12 mouse cellular contexts compared by ENCODE assay signal in genomic region chr1:75444208-75444607, GRCm38 (mm10). TPM values are rescaled to one million over a fixed set of nuclear protein-coding genes. Genes with fewer than 3 reads are reported as not detected.
DNase-seq lines count a peak whose midpoint lies in the region; ATAC-seq and TF ChIP-seq lines count a peak whose summit lies in the region.
"Had no signal": no experiment of that assay in that cellular context is flagged by ENCODE, and none has a peak within 500 bp of the region (broad histone marks: within the 10 kb centered on the region; RNA-seq: fewer than 3 reads in every experiment).

No protein-coding gene starts in this region.

- no peaks in the 10 kb centered on the region for H3K9me3 ChIP-seq in hindbrain, embryonic 10.5 days
- H3K9me3 ChIP-seq in hindbrain, postnatal 0 days (ENCODE audit: low read length): no peaks in the 10 kb centered on the region
- no peaks in the 10 kb centered on the region for H3K9me3 ChIP-seq in midbrain, embryonic 15.5 days
- H3K9me3 ChIP-seq: embryonic facial prominence, embryonic 13.5 days had no signal

- peak overlapping the region; percentile 84 for H3K27ac ChIP-seq in hindbrain, embryonic 10.5 days
- no peak overlapping the region for H3K27ac ChIP-seq in hindbrain, postnatal 0 days
- H3K27ac ChIP-seq in midbrain, embryonic 15.5 days: peak overlapping the region; percentile 82

- H3K4me3 ChIP-seq in hindbrain, embryonic 10.5 days: peak overlapping the region; percentile 25; the same call in 1 of the 2 replicates
- no peak overlapping the region for H3K4me3 ChIP-seq in hindbrain, postnatal 0 days (ENCODE audit: low read length)
- no peak overlapping the region; the same call in 1 of the 2 replicates for H3K4me3 ChIP-seq in midbrain, embryonic 15.5 days
- H3K4me3 ChIP-seq: embryonic facial prominence, embryonic 13.5 days had no signal

- no peak overlapping the region for H3K9ac ChIP-seq in hindbrain, postnatal 0 days (replicated peaks; ENCODE audit: low read length)
- H3K9ac ChIP-seq in midbrain, embryonic 15.5 days: peak overlapping the region; percentile 1; the same call in 1 of the 2 replicates

- peak; percentile 37 for DNase-seq in cerebellum, adult 11 months
- DNase-seq in cerebellum, postnatal 36 days: no peak
- DNase-seq in hindbrain, embryonic 10.5 days (ENCODE audit: low spot score): peak; percentile 54
- DNase-seq in hindbrain, postnatal 0 days (ENCODE audit: low spot score): no peak
- peak; percentile 43 to 51 for DNase-seq in cerebellum, postnatal 14 days
- DNase-seq in thymus, postnatal 25 days: no peak
- no peak for DNase-seq in Muller cell, postnatal 12 days (ENCODE audit: inconsistent ontology term)
- DNase-seq: lung, postnatal 10 days; right cerebral cortex, postnatal 14 days had no signal

- H3K4me2 ChIP-seq in hindbrain, postnatal 0 days (ENCODE audit: low read depth, low read length): no peak overlapping the region
- H3K4me2 ChIP-seq in midbrain, embryonic 15.5 days: peak overlapping the region; percentile 34

- H3K36me3 ChIP-seq in hindbrain, embryonic 10.5 days: peaks cover 14% of the 10 kb centered on the region
- no peaks in the 10 kb centered on the region for H3K36me3 ChIP-seq in hindbrain, postnatal 0 days (ENCODE audit: insufficient read depth, low read length)
- no peaks in the 10 kb centered on the region for H3K36me3 ChIP-seq in midbrain, embryonic 15.5 days (replicated peaks)

- no peak for TF ChIP-seq CTCF in hindbrain, postnatal 0 days (IDR thresholded peaks at IDR 0.05; ENCODE audit: low read depth)

- 19% methylated on average over 3 of the region's 3 CpGs for whole genome bisulfite sequencing in hindbrain, embryonic 10.5 days
- 22% methylated on average over 3 of the region's 3 CpGs for WGBS in hindbrain, postnatal 0 days
- 23% methylated on average over 3 of the region's 3 CpGs for WGBS in midbrain, embryonic 15.5 days

- H3K4me1 ChIP-seq in hindbrain, embryonic 10.5 days (replicated peaks): peaks cover 85% of the 10 kb centered on the region
- H3K4me1 ChIP-seq in hindbrain, postnatal 0 days (ENCODE audit: insufficient read depth, low read length): peaks cover 48% of the 10 kb centered on the region
- peaks cover 76% of the 10 kb centered on the region for H3K4me1 ChIP-seq in midbrain, embryonic 15.5 days

- ATAC-seq in hindbrain, postnatal 0 days: no peak
- 0 out of 2 replicates have a peak, but pooled peaks have one; percentile 2 for ATAC-seq in midbrain, embryonic 15.5 days (replicated peaks)
- ATAC-seq: intestine, postnatal 0 days had no signal

- H3K27me3 ChIP-seq in hindbrain, embryonic 10.5 days (ENCODE audit: insufficient read depth, poor library complexity, severe bottlenecking): peaks cover 58% of the 10 kb centered on the region
- H3K27me3 ChIP-seq in hindbrain, postnatal 0 days (ENCODE audit: insufficient read depth, low read length): peaks cover 13% of the 10 kb centered on the region; the same call in 1 of the 2 replicates
- peaks cover 5% of the 10 kb centered on the region; the same call in 1 of the 2 replicates for H3K27me3 ChIP-seq in midbrain, embryonic 15.5 days (replicated peaks)

RNA-seq across cellular contexts. Expression of gene Asic4, which starts 6.0 kb away (rescaled TPM):
- 3.8 and 9.3 TPM in 2 replicates for polyA plus RNA-seq in hindbrain, embryonic 10.5 days (2016; fragmentation: Nextera tagmentation; extraction: Ambion mirVana)
- 71.4 and 74.1 TPM in 2 replicates for total RNA-seq in hindbrain, postnatal 0 days (2014; rRNA removed)
- polyA plus RNA-seq in hindbrain, postnatal 0 days (2015; fragmentation: Nextera tagmentation; extraction: Ambion mirVana): 17.0 and 21.0 TPM in 2 replicates
- polyA plus RNA-seq in midbrain, embryonic 15.5 days (2015; fragmentation: Nextera tagmentation; extraction: Ambion mirVana): 64.4 and 73.2 TPM in 2 replicates

RNA-seq across cellular contexts. Expression of gene Gmppa, which starts 8.5 kb away (rescaled TPM):
- 62.3 and 91.2 TPM in 2 replicates for polyA plus RNA-seq in hindbrain, embryonic 10.5 days (2016; fragmentation: Nextera tagmentation; extraction: Ambion mirVana)
- total RNA-seq in hindbrain, postnatal 0 days (2014; rRNA removed): 88.0 and 96.8 TPM in 2 replicates
- 59.9 and 63.1 TPM in 2 replicates for polyA plus RNA-seq in hindbrain, postnatal 0 days (2015; fragmentation: Nextera tagmentation; extraction: Ambion mirVana)
- polyA plus RNA-seq in midbrain, embryonic 15.5 days (2015; fragmentation: Nextera tagmentation; extraction: Ambion mirVana): 86.1 and 98.7 TPM in 2 replicates

RNA-seq across cellular contexts. Expression of gene Chpf, which starts 34.9 kb away (rescaled TPM):
- 25.1 and 29.8 TPM in 2 replicates for polyA plus RNA-seq in hindbrain, embryonic 10.5 days (2016; fragmentation: Nextera tagmentation; extraction: Ambion mirVana)
- total RNA-seq in hindbrain, postnatal 0 days (2014; rRNA removed): 155 and 173 TPM in 2 replicates
- polyA plus RNA-seq in hindbrain, postnatal 0 days (2015; fragmentation: Nextera tagmentation; extraction: Ambion mirVana): 55.3 and 55.8 TPM in 2 replicates
- 42.3 and 45.8 TPM in 2 replicates for polyA plus RNA-seq in midbrain, embryonic 15.5 days (2015; fragmentation: Nextera tagmentation; extraction: Ambion mirVana)

RNA-seq across cellular contexts. Expression of gene Tmem198, which starts 35.1 kb away (rescaled TPM):
- polyA plus RNA-seq in hindbrain, embryonic 10.5 days (2016; fragmentation: Nextera tagmentation; extraction: Ambion mirVana): 8.6 and 20.4 TPM in 2 replicates
- total RNA-seq in hindbrain, postnatal 0 days (2014; rRNA removed): 52.7 and 69.3 TPM in 2 replicates
- polyA plus RNA-seq in hindbrain, postnatal 0 days (2015; fragmentation: Nextera tagmentation; extraction: Ambion mirVana): 33.9 and 36.4 TPM in 2 replicates
- polyA plus RNA-seq in midbrain, embryonic 15.5 days (2015; fragmentation: Nextera tagmentation; extraction: Ambion mirVana): 59.2 and 60.0 TPM in 2 replicates

Comparison
In these comparisons a context has a peak if more than half of its experiments do, and no peak if none do; other contexts are left out.
1. DNase-seq: peak in cerebellum, adult 11 months (single experiment), hindbrain, embryonic 10.5 days (single experiment) and cerebellum, postnatal 14 days (2 of 2); none in cerebellum, postnatal 36 days (0 of 2), hindbrain, postnatal 0 days (single experiment), thymus, postnatal 25 days (single experiment) and Muller cell, postnatal 12 days (single experiment).